Mouse (Mus musculus): ENCODE data around the gene 3110040N11Rik. TPM values are rescaled to one million over a fixed set of nuclear protein-coding genes. Genes with fewer than 3 reads are reported as not detected.

Gene 3110040N11Rik
- 34.4 TPM for total RNA-seq (2023)

DNA sequence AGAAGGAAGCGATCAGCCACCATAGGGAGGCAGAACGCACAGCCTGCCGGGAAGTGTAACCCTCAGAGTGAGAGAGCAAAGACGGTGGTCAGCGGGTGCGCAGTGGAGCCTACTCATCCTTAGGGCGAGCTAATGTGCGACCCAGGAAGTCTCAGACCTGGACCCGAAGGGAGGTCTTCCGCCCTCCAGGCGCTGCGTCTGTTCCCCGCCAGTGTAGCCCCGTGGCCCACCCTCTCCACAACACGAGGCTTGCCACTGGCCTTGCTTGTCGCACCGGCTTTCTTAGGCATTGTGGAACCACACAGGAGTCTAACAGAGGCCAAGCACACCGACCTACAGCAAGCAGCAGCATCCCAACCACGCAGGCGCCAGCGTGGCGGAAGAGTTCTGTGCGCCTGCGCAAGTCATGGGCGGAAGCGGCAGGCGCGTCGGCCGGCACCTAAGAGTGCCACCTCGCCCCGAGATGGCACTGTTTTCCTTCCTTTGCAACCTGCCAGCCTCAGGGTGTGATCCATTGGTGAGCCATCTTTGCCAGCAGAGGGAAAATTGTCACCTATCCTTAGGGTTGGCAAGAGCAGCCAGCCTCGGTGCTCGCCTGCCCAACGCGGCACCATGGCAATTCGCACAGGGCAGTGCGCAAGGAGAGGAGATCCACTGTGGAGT lies at the start of gene 3110040N11Rik:
TSS of gene 3110040N11Rik (minus strand) at position 384 of the 663 bp plus-strand sequence.

DNA sequence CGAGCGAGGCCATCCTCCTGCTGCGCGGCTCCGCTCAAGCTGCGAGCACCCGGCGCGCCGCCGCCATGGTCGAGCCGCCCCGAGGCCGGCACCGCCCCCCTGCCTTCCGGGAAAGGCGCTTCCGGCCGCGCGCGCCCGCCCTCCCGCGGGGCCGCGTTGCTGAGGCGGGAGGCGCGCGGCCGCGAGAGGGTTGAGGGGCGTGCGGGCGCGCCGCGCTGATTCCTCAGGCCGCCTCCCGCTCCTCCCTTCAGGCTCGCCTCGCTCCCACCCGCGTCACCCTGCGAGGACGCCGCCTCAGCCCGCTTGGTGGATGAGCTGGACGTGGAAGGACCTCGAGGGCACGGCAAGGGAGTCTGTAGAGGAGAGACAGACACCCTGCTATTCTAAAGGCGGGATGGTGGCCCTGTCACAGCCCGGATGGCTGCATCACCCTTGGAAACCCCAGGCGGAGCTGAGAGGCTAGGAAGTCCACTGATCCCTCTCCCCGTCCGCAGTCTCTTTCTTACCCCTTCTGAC lies 40.2 kb upstream of the 3110040N11Rik start, which contains the start of gene Btbd1:
TSS of gene Btbd1 (minus strand) at position 53 of the 516 bp plus-strand sequence.

GRCm38 (mm10) chr7:81762180-81763109 lies 26.8 kb downstream of the 3110040N11Rik start, which contains the start of gene Ramac:
TSS of gene Ramac (plus strand) at chr7:81762925.

Other genes with a start within 250 kb of the 3110040N11Rik start
- 1.1 TPM for gene Fsd2, start 222.5 kb downstream of the 3110040N11Rik start, total RNA-seq (2023)
- 31.5 TPM for gene Whamm, start 218.2 kb downstream of the 3110040N11Rik start, total RNA-seq (2023)
- not detected for gene Homer2, start 82.0 kb downstream of the 3110040N11Rik start, total RNA-seq (2023)
- 68.4 TPM for gene Ramac, start 26.6 kb downstream of the 3110040N11Rik start, total RNA-seq (2023)
- gene Btbd1, start 40.0 kb upstream of the 3110040N11Rik start, total RNA-seq (2023): 54.1 TPM
- gene Gm10160, start 66.3 kb upstream of the 3110040N11Rik start, total RNA-seq (2023): not detected
- 20.7 TPM for gene Tm6sf1, start 69.5 kb upstream of the 3110040N11Rik start, total RNA-seq (2023)
- 34.2 TPM for gene Hdgfl3, start 145.0 kb upstream of the 3110040N11Rik start, total RNA-seq (2023)
- not detected for gene Bnc1, start 202.8 kb upstream of the 3110040N11Rik start, total RNA-seq (2023)

All from CD4-positive naive resting alpha-beta T cell, adult 76 days (primary cell).